Mouse (Mus musculus) embryonic facial prominence, embryonic 10.5 days (tissue): ENCODE results near the gene Dpf3. TPM values are rescaled to one million over a fixed set of nuclear protein-coding genes. Genes with fewer than 3 reads are reported as not detected.

ENCODE experiments used
- DNase-seq: peaks from one replicate; pipeline ENCODE4 v3.0.0-alpha.2; 2017; ENCODE audit warnings: low spot score
- H3K27ac ChIP-seq: fragments of 300-500 bp; sonication (generic); replicated peaks from 2 replicates; pipeline ENCODE4 v1.5.1; 2016; ENCODE audit warnings: mild to moderate bottlenecking
- H3K27me3 ChIP-seq: fragments of 300-500 bp; sonication (generic); replicated peaks from 2 replicates; pipeline ENCODE4 v1.6.1; 2016; ENCODE audit warnings: low read depth, mild to moderate bottlenecking; ENCODE audit not compliant: poor library complexity, severe bottlenecking
- H3K36me3 ChIP-seq: fragments of 300-500 bp; sonication (generic); replicated peaks from 2 replicates; pipeline ENCODE4 v1.6.1; 2016; ENCODE audit warnings: mild to moderate bottlenecking, moderate library complexity
- H3K4me1 ChIP-seq: fragments of 300-500 bp; sonication (generic); 2 replicates; pipeline ENCODE4 v1.6.1; 2016
- H3K4me3 ChIP-seq: fragments of 300-500 bp; sonication (generic); 2 replicates; pipeline ENCODE4 v1.5.1; 2016; ENCODE audit warnings: mild to moderate bottlenecking, moderate library complexity
- H3K9me3 ChIP-seq: fragments of 300-500 bp; sonication (generic); 2 replicates; pipeline ENCODE4 v1.6.1; 2016; ENCODE audit warnings: mild to moderate bottlenecking
- WGBS: fragments of 180-500 bp; shearing (Covaris S2); methylation state at CpG from one replicate; pipeline ENCODE4 v1.1.7; 2016; 5-methylcytosine and 5-hydroxymethylcytosine counted together
- polyA plus RNA-seq: library from polyadenylated mRNA; unstranded; fragments of >200 nt; fragmentation: Nextera tagmentation; extraction: Ambion mirVana; gene quantifications from 2 replicates; pipeline ENCODE4 v1.2.1, GENCODE M21; 2016

Gene Dpf3
- polyA plus RNA-seq, 1 experiment from 2014 or later = 2.8 TPM

- Histone ChIP-seq H3K27ac (peak overlapping the region; percentile 37; the same call in 1 of the 2 replicates), H3K9me3 (no peaks in the 10 kb centered on the region), H3K36me3 (no peaks in the 10 kb centered on the region), H3K4me3 (no peak overlapping the region), H3K4me1 (peaks cover 17% of the 10 kb centered on the region; the same call in 1 of the 2 replicates), H3K27me3 (no peaks in the 10 kb centered on the region)
- no peak for DNase-seq
- 75% methylated on average over 15 of the region's 15 CpGs for WGBS
Observed at GRCm38 (mm10) chr12:83342035-83342874, 145.3 kb downstream of the Dpf3 start.

- no peak overlapping the region for H3K27ac ChIP-seq
- WGBS = 95% methylated on average over 4 of the region's 4 CpGs
- DNase-seq = no peak
- H3K36me3 ChIP-seq = no peaks in the 10 kb centered on the region
- H3K9me3 ChIP-seq = no peaks in the 10 kb centered on the region
- H3K4me1 ChIP-seq = peaks cover 25% of the 10 kb centered on the region
- H3K4me3 ChIP-seq = no peak overlapping the region
- H3K27me3 ChIP-seq = no peaks in the 10 kb centered on the region
Observed at GRCm38 (mm10) chr12:83340960-83341359, 146.6 kb downstream of the Dpf3 start.

DNA sequence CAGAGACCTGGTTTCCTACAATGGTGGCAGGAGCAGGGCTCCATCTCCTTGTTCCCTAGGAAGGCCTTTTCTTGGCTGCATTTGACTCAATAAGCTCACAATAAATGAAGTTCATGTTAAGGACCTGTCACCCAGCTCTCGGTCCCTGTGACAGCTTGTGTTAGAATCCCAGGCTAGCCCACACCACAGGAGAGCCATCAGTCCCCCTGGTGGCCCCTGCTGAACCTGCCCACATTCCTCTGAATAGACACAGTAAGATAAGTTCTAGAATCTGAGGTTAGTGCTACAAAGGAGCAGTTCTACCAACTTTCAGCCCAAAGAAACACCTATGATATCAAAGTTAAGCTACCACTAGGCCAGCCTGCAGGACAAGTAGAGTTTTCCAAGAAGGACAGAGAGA is 149.2 kb downstream of the Dpf3 start:
- Histone ChIP-seq H3K4me3 (no peak overlapping the region), H3K9me3 (no peaks in the 10 kb centered on the region), H3K4me1 (peaks cover 25% of the 10 kb centered on the region), H3K27ac (no peak overlapping the region), H3K27me3 (no peaks in the 10 kb centered on the region), H3K36me3 (no peaks in the 10 kb centered on the region)
- 82% methylated on average over 1 of the region's 1 CpGs for WGBS
- no peak for DNase-seq

DNA sequence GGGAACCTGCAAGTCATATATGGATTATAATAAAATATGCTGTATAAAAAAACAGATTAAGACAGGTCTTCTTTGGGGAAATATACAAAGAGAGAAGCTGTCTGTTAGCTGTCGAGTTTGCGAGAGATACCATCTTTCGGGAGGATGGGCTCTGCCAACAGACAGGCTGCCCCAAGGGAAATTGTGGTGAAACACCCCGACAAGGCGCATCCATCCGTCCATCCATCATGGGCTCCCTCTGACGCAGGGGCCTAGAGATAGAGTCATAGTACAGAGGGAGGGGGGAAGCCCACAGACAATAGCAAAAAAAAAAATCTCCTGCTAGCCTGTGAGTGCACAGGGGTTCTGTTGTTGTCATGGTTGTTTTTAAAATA is 149.8 kb downstream of the Dpf3 start:
- DNase-seq = no peak
- H3K27ac ChIP-seq = no peak overlapping the region
- H3K27me3 ChIP-seq = no peaks in the 10 kb centered on the region
- no peaks in the 10 kb centered on the region for H3K36me3 ChIP-seq
- WGBS = 52% methylated on average over 7 of the region's 7 CpGs
- H3K9me3 ChIP-seq = no peaks in the 10 kb centered on the region
- no peak overlapping the region for H3K4me3 ChIP-seq
- H3K4me1 ChIP-seq = peaks cover 22% of the 10 kb centered on the region

DNA sequence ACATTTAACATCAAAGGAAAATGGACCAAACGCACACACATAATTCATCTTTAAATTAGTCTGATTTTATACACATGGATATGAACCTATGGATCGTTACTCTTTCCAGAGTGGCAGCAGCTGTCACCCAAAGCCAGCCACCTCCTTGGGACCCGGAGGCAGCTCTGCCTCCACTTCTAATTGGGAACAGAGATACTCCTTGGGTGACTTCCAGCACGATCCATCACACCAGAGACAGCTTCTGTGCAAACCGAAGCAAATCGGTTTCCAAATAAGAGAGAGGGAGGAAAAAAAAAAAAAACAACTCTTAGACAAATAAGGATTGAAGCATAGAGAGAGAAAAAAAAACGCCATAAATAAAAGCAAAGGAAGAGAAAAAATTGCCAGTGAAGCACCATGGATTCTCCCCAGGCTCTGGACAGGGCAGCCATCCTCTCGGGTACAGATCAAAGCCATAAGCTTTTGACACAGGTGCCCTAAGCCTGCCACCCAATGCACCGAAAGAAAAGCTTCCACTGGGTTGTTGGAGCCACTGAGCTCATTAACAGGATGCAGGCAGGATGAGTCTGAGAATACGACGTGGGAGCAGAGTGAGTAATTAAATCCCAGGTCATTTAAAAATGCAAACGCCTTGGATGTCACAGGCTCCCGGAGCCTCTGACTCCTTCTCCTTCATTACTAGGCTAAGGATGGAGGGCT is 150.3 kb downstream of the Dpf3 start:
- Histone ChIP-seq H3K27me3 (no peaks in the 10 kb centered on the region), H3K4me1 (peaks cover 16% of the 10 kb centered on the region), H3K4me3 (no peak overlapping the region), H3K9me3 (no peaks in the 10 kb centered on the region), H3K27ac (no peak overlapping the region), H3K36me3 (no peaks in the 10 kb centered on the region)
- no peak for DNase-seq
- 36% methylated on average over 13 of the region's 13 CpGs for WGBS

- WGBS = 72% methylated on average over 7 of the region's 7 CpGs
- no peaks in the 10 kb centered on the region for H3K9me3 ChIP-seq
- H3K27ac ChIP-seq = no peak overlapping the region
- DNase-seq = no peak
- no peaks in the 10 kb centered on the region for H3K27me3 ChIP-seq
- peaks cover 13% of the 10 kb centered on the region for H3K4me1 ChIP-seq
- H3K4me3 ChIP-seq = no peak overlapping the region
- no peaks in the 10 kb centered on the region for H3K36me3 ChIP-seq
Observed at GRCm38 (mm10) chr12:83330056-83330455, 157.5 kb downstream of the Dpf3 start.

DNA sequence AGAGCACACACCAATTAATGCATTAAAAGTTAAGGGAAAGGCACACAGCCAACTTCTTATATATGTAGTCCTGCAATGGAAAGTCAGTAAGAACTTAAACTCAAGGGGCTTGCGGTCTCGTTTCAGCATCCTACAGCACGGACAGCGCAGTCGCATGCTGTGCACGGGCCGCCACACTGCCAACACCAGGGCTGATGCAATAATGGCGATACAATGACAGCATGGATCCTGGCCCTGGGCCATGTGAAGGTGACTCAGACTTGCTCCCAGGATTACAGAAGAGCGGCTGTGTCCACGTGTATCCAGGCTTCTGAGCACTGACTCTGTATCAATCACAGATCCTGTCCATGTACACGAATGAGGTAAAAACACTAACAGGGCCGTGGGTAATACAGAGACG is 158.6 kb downstream of the Dpf3 start:
- Histone ChIP-seq H3K27ac (no peak overlapping the region), H3K4me1 (peaks cover 21% of the 10 kb centered on the region), H3K4me3 (no peak overlapping the region), H3K9me3 (no peaks in the 10 kb centered on the region), H3K27me3 (no peaks in the 10 kb centered on the region), H3K36me3 (no peaks in the 10 kb centered on the region)
- 86% methylated on average over 13 of the region's 13 CpGs for WGBS
- no peak for DNase-seq

- Histone ChIP-seq H3K27ac (no peak overlapping the region), H3K27me3 (no peaks in the 10 kb centered on the region), H3K4me3 (no peak overlapping the region), H3K4me1 (peaks cover 21% of the 10 kb centered on the region), H3K9me3 (no peaks in the 10 kb centered on the region), H3K36me3 (no peaks in the 10 kb centered on the region)
- no peak for DNase-seq
- 56% methylated on average over 4 of the region's 4 CpGs for WGBS
Observed at GRCm38 (mm10) chr12:83328491-83328890, 159.0 kb downstream of the Dpf3 start.

DNA sequence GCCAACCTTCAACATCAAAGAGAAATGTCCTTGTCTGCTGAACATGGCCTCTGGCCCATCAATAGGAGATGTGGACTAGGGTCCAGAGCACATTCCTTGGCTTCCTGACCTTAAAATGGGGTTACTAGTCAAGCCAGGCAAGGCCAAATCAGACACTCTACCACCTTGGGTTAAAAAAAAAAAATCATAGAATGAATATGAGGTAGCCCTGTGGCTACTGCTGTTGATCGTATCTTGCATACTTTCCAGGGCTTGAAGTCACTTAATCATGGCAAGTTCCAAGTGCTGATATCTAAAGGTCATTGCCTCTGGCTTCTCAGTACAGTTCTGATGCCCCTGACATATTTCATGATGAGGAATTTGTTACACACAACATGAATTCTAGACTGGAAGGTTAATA is 160.1 kb downstream of the Dpf3 start:
- Histone ChIP-seq H3K27ac (no peak overlapping the region), H3K4me1 (peaks cover 21% of the 10 kb centered on the region), H3K27me3 (no peaks in the 10 kb centered on the region), H3K9me3 (no peaks in the 10 kb centered on the region), H3K36me3 (no peaks in the 10 kb centered on the region), H3K4me3 (no peak overlapping the region)
- WGBS = 93% methylated on average over 1 of the region's 1 CpGs
- DNase-seq = no peak

GRCm38 (mm10) chr12:83320725-83321124 is 166.8 kb downstream of the Dpf3 start:
- H3K36me3 ChIP-seq = no peaks in the 10 kb centered on the region
- WGBS = 87% methylated on average over 3 of the region's 3 CpGs
- H3K4me3 ChIP-seq = no peak overlapping the region

GRCm38 (mm10) chr12:83317646-83318443 is 169.7 kb downstream of the Dpf3 start:
- peaks cover 15% of the 10 kb centered on the region; the same call in 1 of the 2 replicates for H3K4me1 ChIP-seq
- DNase-seq = no peak
- H3K36me3 ChIP-seq = no peaks in the 10 kb centered on the region
- WGBS = 70% methylated on average over 8 of the region's 8 CpGs
- H3K4me3 ChIP-seq = no peak overlapping the region
- no peak overlapping the region for H3K27ac ChIP-seq
- H3K9me3 ChIP-seq = no peaks in the 10 kb centered on the region
- peaks cover 11% of the 10 kb centered on the region for H3K27me3 ChIP-seq

More at GRCm38 (mm10) chr12:83320725-83321124, 166.8 kb downstream of the Dpf3 start:
- no peaks in the 10 kb centered on the region for H3K9me3 ChIP-seq
- H3K4me1 ChIP-seq = peaks cover 17% of the 10 kb centered on the region
- no peak for DNase-seq
- no peaks in the 10 kb centered on the region for H3K27me3 ChIP-seq
- no peak overlapping the region for H3K27ac ChIP-seq

GRCm38 (mm10) chr12:83314666-83315065 is 172.8 kb downstream of the Dpf3 start:
- Histone ChIP-seq H3K36me3 (no peaks in the 10 kb centered on the region), H3K27ac (no peak overlapping the region), H3K4me1 (peaks cover 17% of the 10 kb centered on the region), H3K9me3 (no peaks in the 10 kb centered on the region), H3K4me3 (no peak overlapping the region), H3K27me3 (peaks cover 11% of the 10 kb centered on the region)
- WGBS = 70% methylated on average over 7 of the region's 7 CpGs
- no peak for DNase-seq
